Mouse (Mus musculus) fibroblast of lung, adult 2 months (primary cell): ENCODE data around the gene B4galt2.

Source experiments
- DNase-seq: peaks from one replicate; pipeline ENCODE4 v3.0.0-alpha.2; 2011; ENCODE audit warnings: low read depth

The B4galt2 gene

DNA sequence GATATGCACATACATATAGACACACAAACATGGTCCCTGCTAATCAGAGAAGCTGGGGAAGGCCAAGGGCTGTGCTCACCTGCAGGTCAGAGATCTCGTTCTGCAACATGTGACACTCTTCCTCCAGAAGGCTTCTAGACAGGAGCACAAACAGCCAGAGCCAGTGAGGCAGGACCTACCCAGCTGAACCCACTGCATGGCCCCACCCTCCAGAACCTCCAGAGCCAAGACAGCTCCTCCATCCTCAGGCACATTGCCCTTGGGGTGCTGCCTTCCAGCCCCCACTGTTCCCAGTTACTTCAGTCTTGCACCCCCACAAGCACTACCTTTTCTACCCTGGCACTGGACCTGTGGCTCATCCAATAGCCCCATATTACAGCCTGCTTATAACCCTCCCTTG, 12.8 kb downstream of the B4galt2 start:
- no peak for DNase-seq

DNA sequence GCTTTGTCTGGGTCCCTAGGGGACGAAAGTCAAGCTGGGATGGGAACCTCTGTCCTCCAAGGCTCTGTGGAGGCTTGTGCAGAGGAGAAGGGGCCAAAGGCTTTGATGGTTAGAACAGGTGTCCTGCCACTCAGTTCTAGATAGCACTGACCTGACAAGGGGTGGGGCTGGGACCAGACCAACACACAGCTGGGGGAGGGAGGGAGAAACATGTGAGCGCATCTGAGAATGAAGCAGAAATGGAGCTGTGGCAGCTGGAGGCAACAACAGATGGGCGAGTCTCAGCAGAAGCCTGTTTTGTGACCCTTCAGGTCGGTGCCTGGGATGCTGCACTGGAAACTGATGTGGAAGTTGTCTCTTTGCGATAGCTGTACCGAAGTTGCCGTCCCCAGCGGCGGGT, 14.0 kb downstream of the B4galt2 start:
- DNase-seq, result no peak

DNA sequence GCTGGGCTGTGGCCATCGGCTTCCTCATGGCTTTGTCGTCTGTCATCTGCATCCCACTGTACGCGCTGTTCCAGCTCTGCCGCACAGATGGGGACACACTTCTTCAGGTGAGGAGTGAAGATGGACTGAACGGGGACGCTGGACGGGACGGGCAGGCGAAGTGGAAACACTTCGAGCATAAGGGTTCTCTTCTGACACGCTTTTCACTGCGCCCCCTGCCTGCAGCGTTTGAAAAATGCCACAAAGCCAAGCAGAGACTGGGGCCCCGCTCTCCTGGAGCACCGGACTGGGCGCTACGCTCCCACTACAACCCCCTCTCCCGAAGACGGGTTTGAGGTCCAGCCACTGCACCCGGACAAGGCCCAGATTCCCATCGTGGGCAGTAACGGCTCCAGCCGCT, 15.5 kb downstream of the B4galt2 start:
- DNase-seq, result no peak

DNA sequence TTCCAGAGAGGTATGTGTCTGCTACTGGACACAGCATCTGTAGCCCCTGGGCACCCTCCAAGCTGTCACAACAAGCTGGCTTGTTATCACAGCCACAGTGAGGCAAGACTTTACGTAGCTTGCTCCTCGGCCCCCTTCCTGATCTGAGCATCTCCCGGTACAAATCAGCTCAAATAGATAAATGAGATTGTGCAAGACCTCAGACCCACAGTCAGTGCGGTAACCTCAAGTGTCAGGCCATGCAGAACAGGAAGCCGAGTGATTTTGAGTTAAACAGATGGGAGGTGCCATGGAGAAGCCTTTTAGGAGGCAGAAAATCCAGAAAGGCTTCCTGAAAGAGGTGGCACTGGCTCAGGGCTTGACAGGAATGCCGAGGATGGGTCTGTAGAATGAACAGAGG, 16.3 kb downstream of the B4galt2 start:
- no peak for DNase-seq

- DNase-seq, result no peak
These were observed 17.2 kb downstream of the B4galt2 start for GRCm38 (mm10) chr4:117866083-117866482.

- DNase-seq, result no peak
These were observed 20.5 kb downstream of the B4galt2 start for GRCm38 (mm10) chr4:117862823-117863222.

DNA sequence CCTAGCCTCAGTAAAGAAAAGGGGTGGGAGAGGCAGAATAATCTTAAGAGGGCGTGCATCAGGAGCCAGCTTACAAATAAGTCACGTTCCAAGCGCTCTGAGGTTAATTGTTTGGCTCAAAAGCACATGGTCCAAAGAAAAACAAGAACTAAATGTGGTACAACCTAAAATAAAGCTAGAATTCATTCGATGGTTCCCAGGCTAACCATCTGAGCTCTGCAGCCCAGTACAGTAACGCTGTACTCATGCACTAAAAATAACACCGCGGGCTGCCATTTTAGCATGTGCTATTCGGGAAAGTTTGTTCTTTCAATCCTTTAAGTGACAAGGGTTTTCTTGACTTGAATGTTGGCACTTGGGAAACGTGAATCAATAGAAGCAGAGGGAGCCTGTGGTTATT, 22.7 kb downstream of the B4galt2 start:
- no peak for DNase-seq

- no peak for DNase-seq
These were observed 24.5 kb downstream of the B4galt2 start for GRCm38 (mm10) chr4:117858794-117859193.

DNA sequence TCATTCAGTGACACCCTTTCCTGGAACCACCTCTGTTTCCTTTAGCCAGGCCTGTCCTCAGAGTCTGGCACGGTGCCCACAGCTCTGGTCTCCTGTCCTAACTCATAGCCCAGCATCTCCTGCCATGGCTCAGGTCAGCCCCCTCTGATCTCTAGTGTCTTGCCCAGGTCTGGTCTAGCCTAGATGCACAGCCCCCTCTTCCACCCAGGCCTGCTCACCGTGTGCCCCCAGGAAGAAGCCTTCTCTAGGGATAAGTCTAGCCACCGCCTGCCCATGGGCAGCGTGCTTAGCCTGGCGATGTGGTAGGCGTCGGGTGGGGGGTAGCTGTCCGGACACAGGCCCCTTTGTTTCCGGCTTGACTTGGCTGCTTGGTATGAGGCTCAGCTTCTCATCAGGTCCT, 28.1 kb downstream of the B4galt2 start:
- no peak for DNase-seq

DNA sequence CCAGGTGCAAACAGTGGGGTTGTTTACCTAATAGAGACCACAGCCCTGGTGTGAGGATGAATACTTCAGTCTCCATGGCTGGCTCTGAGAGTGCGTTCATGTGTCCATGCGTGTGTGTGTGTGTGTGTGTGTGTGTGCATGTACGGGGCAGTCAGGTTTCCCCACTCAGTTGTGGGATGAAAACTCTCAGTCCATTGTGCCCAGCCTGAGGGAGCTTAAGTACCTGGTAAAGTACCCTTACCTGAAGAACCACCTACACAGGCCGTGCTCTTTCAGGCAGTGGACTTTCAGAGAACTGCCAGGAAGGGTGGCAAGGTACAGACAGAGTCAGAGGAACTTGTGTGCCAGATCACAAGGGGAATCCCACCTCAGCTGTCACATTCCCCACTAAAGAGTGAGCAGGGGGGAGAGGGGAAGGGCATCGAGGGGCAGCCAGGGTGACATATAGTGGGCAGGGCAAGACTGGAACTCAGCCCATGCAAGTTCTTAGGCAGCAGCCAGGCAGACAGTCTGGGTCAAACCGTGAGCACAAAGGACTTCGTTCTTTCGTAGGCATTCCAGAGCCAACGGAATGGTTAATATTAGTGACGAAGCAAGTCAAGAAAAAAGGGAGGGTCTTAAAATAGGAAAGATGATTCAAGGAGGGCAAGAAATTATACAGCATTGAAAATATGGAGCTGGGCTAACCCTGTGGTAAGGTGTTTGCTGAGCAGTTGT, 31.0 kb downstream of the B4galt2 start:
- no peak for DNase-seq

DNA sequence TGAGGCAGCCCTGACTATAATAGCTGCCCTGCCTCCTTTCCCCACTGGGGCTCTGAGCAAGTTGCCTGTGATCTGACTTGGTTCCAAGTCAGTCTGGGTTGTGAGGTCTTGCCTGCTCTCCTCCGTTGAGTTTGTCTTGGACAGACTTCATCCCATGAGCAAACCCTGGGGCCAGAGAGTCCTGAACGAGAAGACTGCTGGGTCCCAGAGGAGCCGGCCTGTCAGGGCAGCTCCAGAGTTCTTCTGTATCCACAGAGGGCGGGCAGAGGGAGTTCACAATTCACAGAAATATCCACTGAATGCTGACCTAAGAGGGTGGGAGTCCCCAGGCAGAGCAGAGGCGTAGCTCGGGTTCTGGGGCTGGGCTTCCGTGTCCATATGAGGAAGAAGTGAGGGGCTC, 32.4 kb downstream of the B4galt2 start:
- DNase-seq, result peak; percentile 27

DNA sequence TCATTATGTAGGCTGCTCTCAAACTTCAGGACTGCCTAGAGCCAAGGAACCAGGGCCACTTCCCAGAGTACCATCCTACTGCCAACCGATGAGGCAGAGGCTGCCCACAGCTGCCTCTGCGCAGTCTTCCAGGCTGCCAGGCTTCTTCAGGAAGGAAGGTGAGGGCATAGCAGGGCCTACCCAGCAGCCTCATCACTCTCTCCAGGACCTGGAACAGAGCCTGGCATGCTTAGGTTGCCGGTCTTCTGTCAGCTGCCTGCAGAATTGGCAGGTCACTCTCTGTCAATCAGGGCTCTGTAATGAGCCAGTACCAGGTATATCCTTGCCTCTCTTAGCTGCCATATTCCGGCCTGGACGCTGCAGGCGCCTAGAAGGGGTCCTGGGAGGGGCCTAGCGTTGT, 33.1 kb downstream of the B4galt2 start:
- no peak for DNase-seq

DNA sequence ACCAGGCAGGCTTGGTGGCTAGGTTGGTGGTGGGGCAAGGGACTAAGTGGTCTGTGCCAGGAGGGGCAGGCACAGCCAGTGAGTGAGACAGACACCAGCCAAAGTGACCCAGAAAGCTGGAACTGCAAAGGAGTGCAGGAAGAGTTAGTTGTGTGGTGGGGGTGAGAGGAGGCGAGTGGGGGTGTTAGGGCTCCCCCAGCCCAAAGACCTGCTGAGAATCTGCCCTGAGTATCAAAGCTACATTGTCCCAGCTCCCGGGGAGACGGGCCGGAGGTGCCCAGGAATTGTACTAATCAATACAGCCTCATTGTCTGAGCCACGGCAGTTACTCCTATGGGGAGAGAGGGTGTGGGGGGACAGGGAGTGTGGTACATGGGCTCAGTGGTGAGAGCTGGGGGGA, 33.8 kb downstream of the B4galt2 start:
- DNase-seq, result no peak

GRCm38 (mm10) chr4:117849063-117849462, 34.2 kb downstream of the B4galt2 start:
- DNase-seq, result no peak

- no peak for DNase-seq
These were observed 36.3 kb downstream of the B4galt2 start for GRCm38 (mm10) chr4:117847011-117847410.

GRCm38 (mm10) chr4:117846261-117846660, 37.0 kb downstream of the B4galt2 start:
- DNase-seq, result no peak

- no peak for DNase-seq
These were observed 38.0 kb downstream of the B4galt2 start for GRCm38 (mm10) chr4:117845316-117845715.

DNA sequence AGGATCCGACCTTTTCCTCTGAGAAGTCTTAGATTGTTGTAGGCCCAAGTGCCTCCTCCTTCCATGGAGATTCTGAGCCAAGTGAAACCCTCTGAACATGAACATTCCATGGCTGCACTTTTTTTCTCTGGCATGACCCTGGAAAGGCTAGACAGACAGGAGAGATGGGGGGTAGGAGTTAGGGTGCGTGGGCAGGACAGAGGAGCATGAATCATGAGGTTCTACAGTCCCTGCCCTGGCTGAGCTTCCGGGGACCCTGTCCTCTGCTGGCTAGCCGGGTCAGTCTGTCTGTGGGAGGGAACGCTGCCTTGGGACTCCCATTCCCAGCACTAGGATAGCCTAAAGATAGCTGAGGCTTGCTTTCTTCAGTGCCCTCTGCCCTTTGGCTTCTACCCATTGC, 38.8 kb downstream of the B4galt2 start:
- DNase-seq, result no peak

GRCm38 (mm10) chr4:117843101-117843500, 40.2 kb downstream of the B4galt2 start:
- DNase-seq, result no peak

DNA sequence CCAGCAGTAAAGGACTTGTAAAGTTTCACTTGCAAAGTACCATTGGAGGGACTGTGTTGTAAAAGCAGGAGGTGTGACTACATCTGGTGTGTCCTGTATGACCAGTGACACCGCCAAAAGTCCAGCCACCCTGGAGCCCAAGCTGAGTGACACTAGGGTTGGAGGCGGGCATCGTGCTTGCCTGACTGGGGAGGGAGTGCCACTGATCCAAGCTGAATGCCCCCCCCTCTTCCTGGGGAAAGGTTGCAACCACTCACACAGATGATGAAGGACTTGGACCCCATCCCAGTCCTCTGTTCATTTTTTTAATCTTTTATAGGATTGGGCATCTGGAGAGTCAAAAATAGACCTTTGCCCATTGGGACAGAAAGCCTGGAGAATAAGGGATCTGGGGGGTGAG, 41.7 kb downstream of the B4galt2 start:
- DNase-seq, result no peak

GRCm38 (mm10) chr4:117840821-117841220, 42.5 kb downstream of the B4galt2 start:
- DNase-seq, result no peak

DNA sequence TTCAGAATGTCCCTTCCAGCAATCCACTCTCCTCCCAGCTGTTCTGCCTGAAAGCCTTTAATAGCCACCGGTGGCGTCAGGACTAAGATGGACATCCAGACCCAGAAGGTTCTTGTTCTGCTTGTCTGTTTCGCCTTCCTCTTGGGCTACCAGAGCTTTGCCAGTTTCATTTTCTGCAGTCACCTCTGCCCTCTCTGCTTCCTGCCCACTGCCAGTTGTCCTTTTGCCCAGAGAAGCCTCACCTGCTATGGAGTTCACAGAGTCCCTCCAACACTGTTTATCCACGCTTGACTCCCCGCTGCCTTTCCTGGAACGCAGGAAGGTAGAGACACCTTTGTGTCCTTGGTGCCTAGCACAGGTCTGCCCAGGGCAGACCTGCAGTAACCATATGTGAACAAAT, 43.9 kb downstream of the B4galt2 start:
- DNase-seq, result no peak

- DNase-seq, result no peak
These were observed 46.0 kb downstream of the B4galt2 start for GRCm38 (mm10) chr4:117837271-117837670.

DNA sequence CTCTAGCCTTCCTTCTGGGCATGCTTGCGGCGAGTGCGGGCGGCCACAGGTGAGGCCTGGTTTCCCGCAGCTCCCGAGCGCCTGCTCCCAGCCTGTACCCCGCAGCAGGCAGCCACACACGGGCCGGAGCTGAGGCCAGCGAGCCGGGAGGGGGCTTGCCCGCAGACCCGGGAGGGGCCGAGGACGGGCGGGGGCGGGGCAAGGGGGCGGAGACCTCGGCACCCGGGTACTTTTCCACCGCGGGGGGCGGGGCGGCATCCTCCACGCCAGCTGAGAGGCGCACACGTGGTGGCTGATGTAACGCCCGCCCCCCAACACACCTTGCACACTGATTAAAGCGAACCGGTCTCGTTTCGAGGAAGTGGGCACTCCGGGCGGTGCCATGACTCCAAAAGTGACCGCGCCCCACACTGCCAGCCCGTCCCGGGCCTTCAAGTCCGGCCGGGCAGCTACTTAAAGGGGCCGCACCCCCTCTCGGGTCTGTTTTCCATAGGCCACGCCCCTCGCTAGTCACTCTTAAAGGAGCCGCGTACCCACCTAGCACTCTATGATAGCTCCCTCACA, 47.0 kb downstream of the B4galt2 start:
- peak; percentile 67 for DNase-seq
